Mouse (Mus musculus) hindbrain, embryonic 11.5 days (tissue): ENCODE measurements around the gene Ptcd2. TPM values are rescaled to one million over a fixed set of nuclear protein-coding genes. Genes with fewer than 3 reads are reported as not detected.
A peak's percentile ranks its signal among the peaks of the same experiment; 100 is the strongest.

Source experiments
- ATAC-seq: fragments of 200-750 bp; cut with Nextera tagmentation; 2 replicates; pipeline ENCODE4 v1.8.0; 2017; ENCODE audit warnings: mild to moderate bottlenecking, moderate TSS enrichment, moderate library complexity; ENCODE audit not compliant: low FRiP score
- DNase-seq: peaks from one replicate; pipeline ENCODE4 v3.0.0-alpha.2; 2015; ENCODE audit warnings: low spot score
- H3K27ac ChIP-seq: fragments of 300-500 bp; sonication (generic); 2 replicates; pipeline ENCODE4 v1.5.1; 2014; ENCODE audit warnings: mild to moderate bottlenecking, low read depth, low read length
- H3K27me3 ChIP-seq: fragments of 300-500 bp; sonication (generic); 2 replicates; pipeline ENCODE4 v1.6.1; 2014; ENCODE audit warnings: mild to moderate bottlenecking, low read length, moderate library complexity, mixed read lengths; ENCODE audit not compliant: control insufficient read depth, insufficient read depth
- H3K36me3 ChIP-seq: fragments of 300-500 bp; sonication (generic); 2 replicates; pipeline ENCODE4 v1.6.1; 2014; ENCODE audit warnings: mild to moderate bottlenecking, low read length, moderate library complexity, mixed read lengths; ENCODE audit not compliant: control insufficient read depth, insufficient read depth
- H3K4me1 ChIP-seq: fragments of 300-500 bp; sonication (generic); replicated peaks from 2 replicates; pipeline ENCODE4 v1.6.1; 2014; ENCODE audit warnings: low read length, mixed read lengths; ENCODE audit not compliant: control insufficient read depth, insufficient read depth
- H3K4me2 ChIP-seq: fragments of 300-500 bp; sonication (generic); replicated peaks from 2 replicates; pipeline ENCODE4 v1.6.1; 2014; ENCODE audit warnings: mild to moderate bottlenecking, low read depth, low read length
- H3K4me3 ChIP-seq: fragments of 300-500 bp; sonication (generic); 2 replicates; pipeline ENCODE4 v1.5.1; 2014; ENCODE audit warnings: low read depth, low read length
- H3K9ac ChIP-seq: fragments of 300-500 bp; sonication (generic); 2 replicates; pipeline ENCODE4 v1.6.1; 2014; ENCODE audit warnings: low read depth, low read length
- H3K9me3 ChIP-seq: fragments of 300-500 bp; sonication (generic); 2 replicates; pipeline ENCODE4 v1.6.1; 2016; ENCODE audit warnings: low read length; ENCODE audit not compliant: control insufficient read depth
- WGBS: fragments of 180-500 bp; shearing (Covaris S2); extraction: QIAGEN DNeasy Blood & Tissue Kit; methylation state at CpG from one replicate; pipeline ENCODE4 v1.1.7; 2014; 5-methylcytosine and 5-hydroxymethylcytosine counted together
- polyA plus RNA-seq: library from polyadenylated mRNA; unstranded; fragments of >200 nt; fragmentation: Nextera tagmentation; extraction: Ambion mirVana; gene quantifications from 2 replicates; pipeline ENCODE4 v1.2.1, GENCODE M21; 2014

Ptcd2 gene
- polyA plus RNA-seq, 1 experiment from 2014 or later: 51.9 TPM

- Histone ChIP-seq H3K4me1 (no peaks in the 10 kb centered on the region), H3K9ac (no peak overlapping the region), H3K27ac (no peak overlapping the region), H3K36me3 (no peaks in the 10 kb centered on the region), H3K4me3 (no peak overlapping the region), H3K9me3 (no peaks in the 10 kb centered on the region), H3K27me3 (no peaks in the 10 kb centered on the region; the same call in 1 of the 2 replicates), H3K4me2 (no peak overlapping the region)
- DNase-seq (no peak), ATAC-seq (no peak)
- WGBS: 87% methylated on average over 5 of the region's 5 CpGs
Measured at GRCm38 (mm10) chr13:99366422-99367175, 22.1 kb upstream of the Ptcd2 start.

- WGBS: 44% methylated on average over 4 of the region's 4 CpGs
- H3K4me1 ChIP-seq: no peaks in the 10 kb centered on the region
- H3K36me3 ChIP-seq: no peaks in the 10 kb centered on the region
- H3K27me3 ChIP-seq: no peaks in the 10 kb centered on the region
- H3K4me3 ChIP-seq: no peak overlapping the region
- ATAC-seq (no peak), DNase-seq (no peak)
- H3K9me3 ChIP-seq: no peaks in the 10 kb centered on the region
- no peak overlapping the region for H3K9ac ChIP-seq
- H3K27ac ChIP-seq: no peak overlapping the region
- H3K4me2 ChIP-seq: no peak overlapping the region
Measured at GRCm38 (mm10) chr13:99363866-99364265, 19.4 kb upstream of the Ptcd2 start.

- ATAC-seq: no peak
- Histone ChIP-seq H3K4me2 (no peak overlapping the region), H3K27me3 (no peaks in the 10 kb centered on the region), H3K4me1 (no peaks in the 10 kb centered on the region), H3K4me3 (no peak overlapping the region), H3K36me3 (no peaks in the 10 kb centered on the region), H3K27ac (no peak overlapping the region), H3K9ac (no peak overlapping the region), H3K9me3 (no peaks in the 10 kb centered on the region)
- 81% methylated on average over 14 of the region's 14 CpGs for WGBS
- no peak for DNase-seq
Measured at GRCm38 (mm10) chr13:99358921-99359320, 14.4 kb upstream of the Ptcd2 start.

GRCm38 (mm10) chr13:99356428-99357265 lies 12.1 kb upstream of the Ptcd2 start:
- H3K4me2 ChIP-seq: no peak overlapping the region
- H3K9me3 ChIP-seq: no peaks in the 10 kb centered on the region
- WGBS: 37% methylated on average over 9 of the region's 9 CpGs
- H3K27me3 ChIP-seq: no peaks in the 10 kb centered on the region
- ATAC-seq (no peak), DNase-seq (peak; percentile 30)
- H3K4me1 ChIP-seq: no peaks in the 10 kb centered on the region
- no peaks in the 10 kb centered on the region for H3K36me3 ChIP-seq
- no peak overlapping the region for H3K9ac ChIP-seq
- H3K4me3 ChIP-seq: no peak overlapping the region
- H3K27ac ChIP-seq: no peak overlapping the region

- DNase-seq: no peak
- Histone ChIP-seq H3K9me3 (no peaks in the 10 kb centered on the region), H3K4me3 (no peak overlapping the region), H3K27ac (no peak overlapping the region), H3K4me2 (no peak overlapping the region), H3K27me3 (no peaks in the 10 kb centered on the region), H3K4me1 (no peaks in the 10 kb centered on the region), H3K36me3 (no peaks in the 10 kb centered on the region), H3K9ac (no peak overlapping the region)
- 76% methylated on average over 7 of the region's 7 CpGs for WGBS
- no peak for ATAC-seq
Measured at GRCm38 (mm10) chr13:99355861-99356260, 11.4 kb upstream of the Ptcd2 start.

GRCm38 (mm10) chr13:99355072-99355471 lies 10.6 kb upstream of the Ptcd2 start:
- H3K4me2 ChIP-seq: no peak overlapping the region
- no peaks in the 10 kb centered on the region for H3K9me3 ChIP-seq
- H3K27me3 ChIP-seq: no peaks in the 10 kb centered on the region
- DNase-seq: no peak
- WGBS: 91% methylated on average over 6 of the region's 6 CpGs
- H3K36me3 ChIP-seq: no peaks in the 10 kb centered on the region
- no peak overlapping the region for H3K27ac ChIP-seq
- H3K4me1 ChIP-seq: no peaks in the 10 kb centered on the region
- no peak overlapping the region for H3K9ac ChIP-seq
- ATAC-seq: no peak
- H3K4me3 ChIP-seq: no peak overlapping the region

GRCm38 (mm10) chr13:99353490-99353851 lies 9.0 kb upstream of the Ptcd2 start:
- Histone ChIP-seq H3K36me3 (no peaks in the 10 kb centered on the region), H3K4me2 (peak overlapping the region; percentile 56), H3K27me3 (no peaks in the 10 kb centered on the region), H3K4me1 (no peaks in the 10 kb centered on the region), H3K27ac (peak overlapping the region; percentile 40; the same call in 1 of the 2 replicates), H3K9ac (peak overlapping the region; percentile 57), H3K4me3 (peak overlapping the region; percentile 35), H3K9me3 (no peaks in the 10 kb centered on the region)
- WGBS: 23% methylated on average over 7 of the region's 7 CpGs
- ATAC-seq (peak; percentile 22; the same call in 1 of the 2 replicates), DNase-seq (no peak)

GRCm38 (mm10) chr13:99352758-99353489 lies 8.4 kb upstream of the Ptcd2 start:
- no peaks in the 10 kb centered on the region for H3K4me1 ChIP-seq
- peak overlapping the region; percentile 57 for H3K9ac ChIP-seq
- DNase-seq (peak; percentile 95), ATAC-seq (peak; percentile 100)
- no peaks in the 10 kb centered on the region for H3K9me3 ChIP-seq
- no peaks in the 10 kb centered on the region for H3K27me3 ChIP-seq
- no peaks in the 10 kb centered on the region for H3K36me3 ChIP-seq
- H3K4me3 ChIP-seq: peak overlapping the region; percentile 35
- H3K27ac ChIP-seq: no peak overlapping the region
- 13% methylated on average over 28 of the region's 28 CpGs for WGBS
- H3K4me2 ChIP-seq: peak overlapping the region; percentile 56
